Mouse (Mus musculus): ENCODE data around the gene Hdgfl2.

GRCm38 (mm10) chr17:56109219-56110051 is 30.0 kb downstream of the Hdgfl2 start, which contains the start of gene Plin4:
- TF ChIP-seq GATA1 (IDR thresholded peaks at IDR 0.05; ENCODE audit: borderline replicate concordance, low read length) (no peak), CTCF (IDR thresholded peaks at IDR 0.05; ENCODE audit: low read depth, low read length) (no peak), GATA2 (IDR thresholded peaks at IDR 0.05; ENCODE audit: borderline replicate concordance, low read depth, low read length) (no peak)

Measured in G1E (cell line).